Mouse (Mus musculus): ENCODE measurements at regions not wholly inside any gene's neighbourhood (a gene's known extent, or its start where the extent isn't known, plus 50 kb on each side); places are given as distances from the start of the nearest gene placed in this dataset.

GRCm38 (mm10) chr2:137233936-137234335 lies 117.5 kb upstream of the Jag1 start:
- TF ChIP-seq CTCF (IDR thresholded peaks at IDR 0.05; ENCODE audit: low read depth, low read length) (no peak), POLR2A (IDR thresholded peaks at IDR 0.05; ENCODE audit: borderline replicate concordance, low read depth, low read length) (no peak)
